Mouse (Mus musculus) limb, embryonic 14.5 days (tissue): ENCODE results near the gene Mrgpre. TPM values are rescaled to one million over a fixed set of nuclear protein-coding genes. Genes with fewer than 3 reads are reported as not detected.

Experiments
- ATAC-seq: fragments of 200-750 bp; cut with Nextera tagmentation; 2 replicates; pipeline ENCODE4 v1.8.0; 2017; ENCODE audit warnings: low read depth, moderate number of reproducible peaks, moderate TSS enrichment; ENCODE audit not compliant: low FRiP score
- DNase-seq: peaks from one replicate; pipeline ENCODE4 v3.0.0-alpha.2; 2015; ENCODE audit warnings: low spot score
- H3K27ac ChIP-seq: fragments of 300-500 bp; sonication (generic); replicated peaks from 2 replicates; pipeline ENCODE4 v1.5.1; 2014; ENCODE audit warnings: low read depth, mild to moderate bottlenecking, low read length, moderate library complexity, mixed read lengths
- H3K27me3 ChIP-seq: fragments of 300-500 bp; sonication (generic); 2 replicates; pipeline ENCODE4 v1.6.1; 2014; ENCODE audit warnings: low read length, mixed read lengths; ENCODE audit not compliant: control insufficient read depth, insufficient read depth
- H3K36me3 ChIP-seq: fragments of 300-500 bp; sonication (generic); 2 replicates; pipeline ENCODE4 v1.6.1; 2014; ENCODE audit warnings: mild to moderate bottlenecking, low read length, moderate library complexity, mixed read lengths; ENCODE audit not compliant: control insufficient read depth, insufficient read depth
- H3K4me1 ChIP-seq: fragments of 300-500 bp; sonication (generic); 2 replicates; pipeline ENCODE4 v1.6.1; 2014; ENCODE audit warnings: antibody characterized with exemption, low read length, mixed read lengths; ENCODE audit not compliant: control insufficient read depth, insufficient read depth
- H3K4me2 ChIP-seq: fragments of 300-500 bp; sonication (generic); replicated peaks from 2 replicates; pipeline ENCODE4 v1.6.1; 2014; ENCODE audit warnings: low read depth, mild to moderate bottlenecking, low read length, moderate library complexity; ENCODE audit not compliant: severe bottlenecking
- H3K4me3 ChIP-seq: fragments of 300-500 bp; sonication (generic); replicated peaks from 2 replicates; pipeline ENCODE4 v1.5.1; 2014; ENCODE audit warnings: low read length
- H3K9ac ChIP-seq: fragments of 300-500 bp; sonication (generic); 2 replicates; pipeline ENCODE4 v1.6.1; 2014; ENCODE audit warnings: mild to moderate bottlenecking, low read depth, low read length, moderate library complexity; ENCODE audit not compliant: severe bottlenecking
- H3K9me3 ChIP-seq: fragments of 300-500 bp; sonication (generic); 2 replicates; pipeline ENCODE4 v1.6.1; 2016; ENCODE audit warnings: low read length; ENCODE audit not compliant: control insufficient read depth
- POLR2A ChIP-seq: fragments of 200-500 bp; IDR thresholded peaks from 2 replicates; pipeline ENCODE4 v1.8.0; 2012; ENCODE audit warnings: inconsistent platforms, mild to moderate bottlenecking, moderate library complexity, borderline replicate concordance; ENCODE audit not compliant: insufficient read depth, insufficient read length; ENCODE audit errors: extremely low read depth
- WGBS: fragments of 180-500 bp; shearing (Covaris S2); extraction: QIAGEN DNeasy Blood & Tissue Kit; methylation state at CpG from one replicate; pipeline ENCODE4 v1.1.7; 2014; 5-methylcytosine and 5-hydroxymethylcytosine counted together
- microRNA-seq: library from miRNA; unstranded; fragments of <30 nt; microRNA quantifications from one replicate; pipeline ENCODE4, GENCODE M21; 2016
- polyA plus RNA-seq, 2 experiments: library from polyadenylated mRNA; depleted of rRNA in 1 of 2; stranded (reverse) in 1 of 2; unstranded in 1 of 2; fragments of >200 nt; fragmentation: Nextera tagmentation in 1 of 2; extraction: Ambion mirVana in 1 of 2; gene quantifications; 2 replicates each; pipeline versions ENCODE4 v1.2.1 to v1.2.3; 2012 to 2014

Mrgpre gene
- polyA plus RNA-seq, 2 experiments = 1.5 to 2.1 TPM

DNA sequence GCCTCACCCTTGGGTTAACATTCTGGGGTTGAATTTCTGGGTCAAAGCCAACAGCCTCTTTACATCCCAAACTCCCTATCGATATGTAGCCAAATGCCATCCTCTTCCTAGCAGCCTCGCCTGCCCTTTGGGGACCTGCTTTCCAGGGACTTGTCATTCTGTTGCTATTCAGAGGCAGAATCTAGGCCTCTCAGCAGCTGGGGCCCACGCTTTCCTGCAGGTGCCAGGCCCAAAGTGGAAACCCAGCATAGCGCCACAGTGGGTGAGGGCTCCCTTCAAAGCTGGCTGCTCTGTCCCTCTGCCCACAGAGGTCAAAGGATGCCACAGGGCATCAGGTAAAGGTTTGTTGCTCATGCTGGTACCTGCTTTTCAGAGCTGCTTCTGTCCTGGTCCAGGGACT lies 50.6 kb downstream of the Mrgpre start:
- Histone ChIP-seq H3K4me3 (no peak overlapping the region), H3K4me2 (no peak overlapping the region), H3K9me3 (no peaks in the 10 kb centered on the region), H3K4me1 (peaks cover 10% of the 10 kb centered on the region), H3K27ac (no peak overlapping the region), H3K36me3 (peaks cover 17% of the 10 kb centered on the region), H3K9ac (no peak overlapping the region), H3K27me3 (no peaks in the 10 kb centered on the region)
- no peak for TF ChIP-seq POLR2A
- DNase-seq (no peak), ATAC-seq (no peak)
- WGBS = 91% methylated on average over 4 of the region's 4 CpGs

DNA sequence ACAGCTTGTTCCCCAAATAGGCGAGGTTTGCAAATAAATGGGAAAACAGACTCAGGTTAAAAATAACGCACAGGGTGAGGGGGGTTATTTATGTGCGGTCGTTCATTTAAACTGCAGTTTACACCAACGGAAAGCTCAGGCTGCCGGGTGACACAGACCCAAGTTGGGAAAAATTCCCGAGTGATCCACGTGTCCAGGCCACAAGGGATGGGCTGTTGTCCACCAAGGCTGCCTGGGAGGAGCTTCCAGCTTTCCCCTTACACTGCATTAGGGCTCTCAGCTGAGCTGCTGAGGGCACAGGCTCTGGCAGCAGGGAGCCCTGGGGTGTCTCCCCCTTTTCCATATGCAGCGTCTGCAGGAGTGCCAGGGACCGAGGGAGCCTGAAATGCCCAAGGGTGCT lies 54.4 kb downstream of the Mrgpre start:
- no peak for TF ChIP-seq POLR2A
- no peak for ATAC-seq
- 61% methylated on average over 10 of the region's 10 CpGs for WGBS
- no peak for DNase-seq
- no peak overlapping the region for H3K4me2 ChIP-seq
- H3K36me3 ChIP-seq = peaks cover 20% of the 10 kb centered on the region
- no peak overlapping the region for H3K4me3 ChIP-seq
- no peaks in the 10 kb centered on the region for H3K9me3 ChIP-seq
- H3K9ac ChIP-seq = no peak overlapping the region
- H3K27me3 ChIP-seq = no peaks in the 10 kb centered on the region
- H3K4me1 ChIP-seq = no peaks in the 10 kb centered on the region; the same call in 1 of the 2 replicates
- no peak overlapping the region; the same call in 1 of the 2 replicates for H3K27ac ChIP-seq

Small RNA genes lying within 50 kb of the gene (microRNA-seq; reads per million reads assigned to microRNA genes)
- not detected for gene Gm22064

Other genes with a start within 250 kb of the Mrgpre start
- 146 and 192 TPM in 2 replicates for gene Nap1l4, start 235.4 kb downstream of the Mrgpre start, polyA plus RNA-seq (2012; rRNA removed)
- 116 and 121 TPM in 2 replicates for gene Nap1l4, start 235.4 kb downstream of the Mrgpre start, polyA plus RNA-seq (2014; fragmentation: Nextera tagmentation; extraction: Ambion mirVana)
- gene Cars, start 184.4 kb downstream of the Mrgpre start, polyA plus RNA-seq (2012; rRNA removed) = 35.9 and 48.0 TPM in 2 replicates
- gene Cars, start 184.4 kb downstream of the Mrgpre start, polyA plus RNA-seq (2014; fragmentation: Nextera tagmentation; extraction: Ambion mirVana) = 48.9 and 55.8 TPM in 2 replicates
- 0.35 and 0.51 TPM in 2 replicates for gene Tnfrsf26, start 155.8 kb downstream of the Mrgpre start, polyA plus RNA-seq (2012; rRNA removed)
- gene Tnfrsf26, start 155.8 kb downstream of the Mrgpre start, polyA plus RNA-seq (2014; fragmentation: Nextera tagmentation; extraction: Ambion mirVana) = 0.54 and 0.61 TPM in 2 replicates
- gene Tnfrsf22, start 134.8 kb downstream of the Mrgpre start, polyA plus RNA-seq (2012; rRNA removed) = 20.5 and 24.4 TPM in 2 replicates
- gene Tnfrsf22, start 134.8 kb downstream of the Mrgpre start, polyA plus RNA-seq (2014; fragmentation: Nextera tagmentation; extraction: Ambion mirVana) = 10.7 and 13.0 TPM in 2 replicates
- gene Tnfrsf23, start 98.6 kb downstream of the Mrgpre start, polyA plus RNA-seq (2012; rRNA removed) = 5.5 TPM in 2 replicates
- 2.8 and 3.2 TPM in 2 replicates for gene Tnfrsf23, start 98.6 kb downstream of the Mrgpre start, polyA plus RNA-seq (2014; fragmentation: Nextera tagmentation; extraction: Ambion mirVana)
- 60.4 and 70.7 TPM in 2 replicates for gene Osbpl5, start 27.5 kb downstream of the Mrgpre start, polyA plus RNA-seq (2012; rRNA removed)
- 51.3 and 52.4 TPM in 2 replicates for gene Osbpl5, start 27.5 kb downstream of the Mrgpre start, polyA plus RNA-seq (2014; fragmentation: Nextera tagmentation; extraction: Ambion mirVana)
- not detected in 2 replicates for gene Mrgprg, start 17.5 kb downstream of the Mrgpre start, polyA plus RNA-seq (2012; rRNA removed)
- gene Mrgprg, start 17.5 kb downstream of the Mrgpre start, polyA plus RNA-seq (2014; fragmentation: Nextera tagmentation; extraction: Ambion mirVana) = not detected in 2 replicates
- 14.0 and 16.9 TPM in 2 replicates for gene Nadsyn1, start 38.3 kb upstream of the Mrgpre start, polyA plus RNA-seq (2012; rRNA removed)
- 5.4 and 5.5 TPM in 2 replicates for gene Nadsyn1, start 38.3 kb upstream of the Mrgpre start, polyA plus RNA-seq (2014; fragmentation: Nextera tagmentation; extraction: Ambion mirVana)
- 82.8 and 98.4 TPM in 2 replicates for gene Dhcr7, start 38.6 kb upstream of the Mrgpre start, polyA plus RNA-seq (2012; rRNA removed)
- gene Dhcr7, start 38.6 kb upstream of the Mrgpre start, polyA plus RNA-seq (2014; fragmentation: Nextera tagmentation; extraction: Ambion mirVana) = 42.8 and 52.7 TPM in 2 replicates
- not detected in 2 replicates for gene Gm498, start 82.3 kb upstream of the Mrgpre start, polyA plus RNA-seq (2012; rRNA removed)
- not detected in 2 replicates for gene Gm498, start 82.3 kb upstream of the Mrgpre start, polyA plus RNA-seq (2014; fragmentation: Nextera tagmentation; extraction: Ambion mirVana)
- gene Shank2, start 217.4 kb upstream of the Mrgpre start, polyA plus RNA-seq (2012; rRNA removed) = 0.81 and 0.89 TPM in 2 replicates
- gene Shank2, start 217.4 kb upstream of the Mrgpre start, polyA plus RNA-seq (2014; fragmentation: Nextera tagmentation; extraction: Ambion mirVana) = 0.33 and 0.59 TPM in 2 replicates